ENCODE assay signal across 16 mouse cellular contexts in genomic region chr6:24165249-24165648, GRCm38 (mm10). TPM values are rescaled to one million over a fixed set of nuclear protein-coding genes. Genes with fewer than 3 reads are reported as not detected.
DNase-seq lines count a peak whose midpoint lies in the region; ATAC-seq and TF ChIP-seq lines count a peak whose summit lies in the region.
"Had no signal": no experiment of that assay in that cellular context is flagged by ENCODE, and none has a peak within 500 bp of the region (broad histone marks: within the 10 kb centered on the region; RNA-seq: fewer than 3 reads in every experiment).

No protein-coding gene starts in this region.

- H3K27me3 ChIP-seq in kidney, embryonic 15.5 days, result no peaks in the 10 kb centered on the region
- H3K27me3 ChIP-seq in midbrain, postnatal 0 days (ENCODE audit: insufficient read depth, low read length), result no peaks in the 10 kb centered on the region
- no peaks in the 10 kb centered on the region for H3K27me3 ChIP-seq in midbrain, embryonic 13.5 days
- H3K27me3 ChIP-seq: hindbrain, embryonic 15.5 days; megakaryocyte, embryonic 14.5 days; stomach, embryonic 15.5 days had no signal

- H3K4me2 ChIP-seq in kidney, embryonic 15.5 days, result no peak overlapping the region
- H3K4me2 ChIP-seq in midbrain, postnatal 0 days (ENCODE audit: low read depth, low read length, poor library complexity, severe bottlenecking), result no peak overlapping the region
- no peak overlapping the region for H3K4me2 ChIP-seq in midbrain, embryonic 13.5 days (replicated peaks)
- H3K4me2 ChIP-seq: hindbrain, embryonic 15.5 days; liver, embryonic 11.5 days; stomach, embryonic 15.5 days had no signal

- no peak overlapping the region for H3K27ac ChIP-seq in kidney, embryonic 15.5 days
- no peak overlapping the region for H3K27ac ChIP-seq in midbrain, postnatal 0 days (ENCODE audit: low read depth, low read length)
- no peak overlapping the region for H3K27ac ChIP-seq in midbrain, embryonic 13.5 days
- H3K27ac ChIP-seq: hindbrain, embryonic 15.5 days; left cerebral cortex, adult 2 months; stomach, embryonic 15.5 days had no signal

- no peak for ATAC-seq in kidney, embryonic 15.5 days (replicated peaks; ENCODE audit: low FRiP score)
- ATAC-seq in midbrain, postnatal 0 days (ENCODE audit: low FRiP score), result no peak
- ATAC-seq in midbrain, embryonic 13.5 days, result no peak

- no peaks in the 10 kb centered on the region for H3K9me3 ChIP-seq in kidney, embryonic 15.5 days (replicated peaks)
- H3K9me3 ChIP-seq in midbrain, postnatal 0 days (ENCODE audit: low read length), result no peaks in the 10 kb centered on the region
- H3K9me3 ChIP-seq in midbrain, embryonic 13.5 days, result no peaks in the 10 kb centered on the region
- H3K9me3 ChIP-seq: hindbrain, embryonic 15.5 days; megakaryocyte, embryonic 14.5 days; stomach, embryonic 15.5 days had no signal

- 62% methylated on average over 3 of the region's 3 CpGs for WGBS in kidney, embryonic 15.5 days
- 61% methylated on average over 3 of the region's 3 CpGs for WGBS in midbrain, postnatal 0 days
- WGBS in midbrain, embryonic 13.5 days, result 63% methylated on average over 3 of the region's 3 CpGs

- intact Hi-C loops in left cerebral cortex, postnatal 4 days (cut with DNase I), result no loop called here

- DNase-seq in cerebellum, adult 9-10 months, result peak; percentile 41
- DNase-seq in cerebellum, adult 11 months, result no peak
- peak; percentile 19 for DNase-seq in kidney, adult 11 months
- DNase-seq in midbrain, postnatal 0 days (ENCODE audit: low spot score), result peak; percentile 46
- DNase-seq in ovary, postnatal 36 days (ENCODE audit: low spot score), result peak; percentile 3
- no peak for DNase-seq in left cerebral cortex, postnatal 4 days
- DNase-seq: right cerebral cortex, postnatal 4 days; thymus, postnatal 4 days had no signal

- no peaks in the 10 kb centered on the region for H3K36me3 ChIP-seq in kidney, embryonic 15.5 days
- no peaks in the 10 kb centered on the region for H3K36me3 ChIP-seq in midbrain, postnatal 0 days (ENCODE audit: insufficient read depth, low read length)
- no peaks in the 10 kb centered on the region for H3K36me3 ChIP-seq in midbrain, embryonic 13.5 days
- H3K36me3 ChIP-seq: hindbrain, embryonic 15.5 days; stomach, embryonic 15.5 days had no signal

- no peak overlapping the region for H3K9ac ChIP-seq in kidney, embryonic 15.5 days
- no peak overlapping the region for H3K9ac ChIP-seq in midbrain, postnatal 0 days (replicated peaks; ENCODE audit: low read length, poor library complexity, severe bottlenecking)
- H3K9ac ChIP-seq in midbrain, embryonic 13.5 days (replicated peaks), result no peak overlapping the region
- H3K9ac ChIP-seq: hindbrain, embryonic 15.5 days; stomach, embryonic 15.5 days had no signal

- no peak overlapping the region for H3K4me3 ChIP-seq in kidney, embryonic 15.5 days (replicated peaks)
- no peak overlapping the region for H3K4me3 ChIP-seq in midbrain, postnatal 0 days (ENCODE audit: low read depth, low read length)
- no peak overlapping the region for H3K4me3 ChIP-seq in midbrain, embryonic 13.5 days (replicated peaks)
- H3K4me3 ChIP-seq: hindbrain, embryonic 15.5 days; left cerebral cortex, adult 2 months; megakaryocyte, embryonic 14.5 days; stomach, embryonic 15.5 days had no signal

- no peaks in the 10 kb centered on the region for H3K4me1 ChIP-seq in kidney, embryonic 15.5 days
- no peaks in the 10 kb centered on the region for H3K4me1 ChIP-seq in midbrain, postnatal 0 days (ENCODE audit: insufficient read depth, low read length)
- H3K4me1 ChIP-seq in midbrain, embryonic 13.5 days (replicated peaks), result no peaks in the 10 kb centered on the region
- H3K4me1 ChIP-seq: hindbrain, embryonic 15.5 days; megakaryocyte, embryonic 14.5 days; stomach, embryonic 15.5 days had no signal

- TF ChIP-seq CTCF in midbrain, postnatal 0 days (IDR thresholded peaks at IDR 0.05), result no peak

RNA-seq across cellular contexts. Expression of gene Slc13a1, which starts 2.6 kb away (rescaled TPM):
- polyA plus RNA-seq in kidney, embryonic 15.5 days (2015; fragmentation: Nextera tagmentation; extraction: Ambion mirVana), result 3.3 and 4.2 TPM in 2 replicates
- total RNA-seq in midbrain, postnatal 0 days (2014; rRNA removed), result not detected in 2 replicates
- polyA plus RNA-seq in midbrain, postnatal 0 days (2015; fragmentation: Nextera tagmentation; extraction: Ambion mirVana), result 0.06 and 0.22 TPM in 2 replicates
- 0.14 and 0.17 TPM in 2 replicates for polyA plus RNA-seq in midbrain, embryonic 13.5 days (2015; fragmentation: Nextera tagmentation; extraction: Ambion mirVana)
- total RNA-seq in left cerebral cortex, postnatal 4 days (2021), result under 1 TPM; 0.52 TPM
- polyA plus RNA-seq: liver, embryonic 11.5 days; lung, embryonic 16.5 days had no signal

Comparison
In these comparisons a context has a peak if more than half of its experiments do, and no peak if none do; other contexts are left out.
1. DNase-seq: peak in cerebellum, adult 9-10 months (single experiment), kidney, adult 11 months (single experiment), midbrain, postnatal 0 days (single experiment) and ovary, postnatal 36 days (single experiment); none in cerebellum, adult 11 months (single experiment) and left cerebral cortex, postnatal 4 days (single experiment).